Mouse (Mus musculus) CH12.LX (cell line): ENCODE measurements around the gene Ogg1.

Experiments
- CTCF ChIP-seq, 2 experiments: IDR thresholded peaks in 1 of 2; conservative IDR thresholded peaks in 1 of 2; 2 replicates each; pipeline ENCODE4 v1.5.1; 2011 to 2012; ENCODE audit warnings: low read depth in 2 of 2, low read length in 2 of 2, improper control_type of control experiment in 1 of 2, inconsistent platforms in 1 of 2, mild to moderate bottlenecking in 1 of 2, moderate library complexity in 1 of 2
- ELF1 ChIP-seq: IDR thresholded peaks from 2 replicates; pipeline ENCODE4 v1.6.1; 2014; ENCODE audit warnings: low read depth, mild to moderate bottlenecking, inconsistent platforms, low read length, improper control_type of control experiment
- EP300 ChIP-seq: IDR thresholded peaks from 2 replicates; pipeline ENCODE4 v1.6.1; 2011; ENCODE audit warnings: low read length, improper control_type of control experiment
- GABPA ChIP-seq: IDR thresholded peaks from 2 replicates; pipeline ENCODE4 v1.6.1; 2012; ENCODE audit warnings: low read depth, low read length, improper control_type of control experiment, inconsistent platforms; ENCODE audit not compliant: insufficient replicate concordance
- MAX ChIP-seq: IDR thresholded peaks from 2 replicates; pipeline ENCODE4 v1.6.1; 2011; ENCODE audit warnings: low read length, improper control_type of control experiment
- MAZ ChIP-seq: IDR thresholded peaks from 2 replicates; pipeline ENCODE4 v1.6.1; 2012; ENCODE audit warnings: low read depth, mild to moderate bottlenecking, inconsistent platforms, low read length, improper control_type of control experiment, moderate library complexity
- MXI1 ChIP-seq: IDR thresholded peaks from 2 replicates; pipeline ENCODE4 v1.6.1; 2011; ENCODE audit warnings: mild to moderate bottlenecking, low read depth, low read length, improper control_type of control experiment
- POLR2A ChIP-seq: IDR thresholded peaks from 2 replicates; pipeline ENCODE4 v1.6.1; 2011; ENCODE audit warnings: low read depth, mild to moderate bottlenecking, improper control_type of control experiment, low read length
- SMC3 ChIP-seq: IDR thresholded peaks from 2 replicates; pipeline ENCODE4 v1.6.1; 2011; ENCODE audit warnings: low read depth, low read length, improper control_type of control experiment
- USF1 ChIP-seq: IDR thresholded peaks from 2 replicates; pipeline ENCODE4 v1.6.1; 2014; ENCODE audit warnings: low read depth, mild to moderate bottlenecking, inconsistent platforms, low read length, improper control_type of control experiment
- ZMIZ1 ChIP-seq: IDR thresholded peaks from 2 replicates; pipeline ENCODE4 v1.6.1; 2012; ENCODE audit warnings: low read depth, mild to moderate bottlenecking, inconsistent platforms, low read length, improper control_type of control experiment
- ZNF384 ChIP-seq: IDR thresholded peaks from 2 replicates; pipeline ENCODE4 v1.6.1; 2012; ENCODE audit warnings: low read depth, low read length, improper control_type of control experiment, inconsistent platforms

DNA sequence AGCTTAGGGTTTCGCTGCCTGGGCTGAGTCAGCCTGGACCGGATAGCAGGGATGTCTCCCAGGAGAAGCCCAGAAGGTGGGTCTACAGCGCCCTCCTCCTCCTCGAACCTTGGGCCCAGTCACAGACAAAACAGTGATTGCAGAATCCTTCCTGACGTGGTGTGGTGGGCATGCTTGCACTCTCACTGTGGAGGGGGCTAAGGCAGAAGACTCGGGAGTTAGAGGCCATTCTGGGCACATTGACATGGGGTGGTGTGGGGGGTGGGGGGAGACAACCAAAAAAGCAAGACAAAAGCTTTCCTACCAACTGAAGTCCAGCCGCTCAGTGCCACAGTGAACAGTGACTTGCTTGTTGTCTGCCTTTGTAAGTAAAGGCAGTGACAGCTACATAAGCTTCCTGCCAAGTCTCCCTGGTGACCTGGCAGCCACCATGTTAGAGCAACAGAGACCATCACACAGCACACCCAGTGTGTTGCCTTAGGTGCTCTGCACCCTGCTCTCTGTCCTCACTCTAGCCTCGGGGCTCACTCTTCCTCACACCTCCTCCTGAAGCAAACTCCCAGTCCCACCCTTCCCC lies 57.7 kb downstream of the Ogg1 start:
- TF ChIP-seq CTCF (conservative IDR thresholded peaks at IDR 0.05 in 1 of 2, IDR thresholded peaks at IDR 0.05 in 1 of 2; ENCODE audit: low read depth in 2 of 2, low read length in 2 of 2) (no peak), EP300 (no peak), USF1 (no peak), GABPA (no peak), POLR2A (no peak), MXI1 (no peak), MAX (no peak), ZNF384 (no peak), MAZ (no peak), SMC3 (no peak), ZMIZ1 (no peak), ELF1 (no peak)
